Mouse (Mus musculus): ENCODE results near the gene Rmnd5b. TPM values are rescaled to one million over a fixed set of nuclear protein-coding genes. Genes with fewer than 3 reads are reported as not detected.
A peak's percentile ranks its signal among the peaks of the same experiment; 100 is the strongest.

Gene Rmnd5b
- total and polyA plus RNA-seq, 3 experiments: 15.7 to 28.0 (median 27.6) TPM

DNA sequence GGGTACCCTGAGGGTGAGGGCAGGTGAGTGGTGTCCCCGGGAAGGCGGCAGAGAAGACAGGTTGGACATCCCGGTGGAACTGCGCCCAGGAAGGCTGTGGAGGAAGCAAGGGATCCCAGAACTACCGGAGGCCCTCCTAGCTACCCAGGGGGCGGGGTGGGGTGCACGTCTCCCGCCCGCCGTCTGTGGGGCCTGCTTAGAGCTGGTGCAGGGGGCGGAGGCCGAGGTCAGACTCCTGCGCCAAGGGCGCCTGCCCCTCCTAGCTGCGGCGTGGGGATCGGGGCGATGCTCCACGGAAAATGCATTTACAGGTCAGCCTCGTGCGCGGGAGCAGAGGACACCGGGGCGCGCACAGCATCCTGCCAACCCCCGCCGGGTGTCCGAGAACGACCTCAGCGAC lies 14.6 kb upstream of the Rmnd5b start:
- no peak for DNase-seq (ENCODE audit: low spot score)
- H3K36me3 ChIP-seq (replicated peaks): no peaks in the 10 kb centered on the region
- peaks cover 16% of the 10 kb centered on the region for H3K4me1 ChIP-seq (ENCODE audit: insufficient read depth, low read depth, low read length)
- no peak for ATAC-seq (ENCODE audit: extremely low read depth, insufficient number of reproducible peaks, low FRiP score, poor library complexity, severe bottlenecking)
- TF ChIP-seq TAL1 (conservative IDR thresholded peaks at IDR 0.05; ENCODE audit: low read depth, low read length): no peak
- TF ChIP-seq POLR2AphosphoS5 (IDR thresholded peaks at IDR 0.05; ENCODE audit: insufficient replicate concordance, low read depth, low read length): no peak
- TF ChIP-seq CTCF (IDR thresholded peaks at IDR 0.05; ENCODE audit: low read depth, low read length): no peak
- TF ChIP-seq GATA2 (IDR thresholded peaks at IDR 0.05; ENCODE audit: borderline replicate concordance, low read depth, low read length): no peak
- no peak for TF ChIP-seq GATA1 (IDR thresholded peaks at IDR 0.05; ENCODE audit: borderline replicate concordance, low read length)
- H3K27me3 ChIP-seq (ENCODE audit: insufficient read depth, low read length): peaks cover 81% of the 10 kb centered on the region
- H3K9me3 ChIP-seq (replicated peaks): peaks cover 9% of the 10 kb centered on the region
- H3K4me3 ChIP-seq (ENCODE audit: low read depth, low read length): peak overlapping the region; percentile 59; the same call in 1 of the 2 replicates

DNA sequence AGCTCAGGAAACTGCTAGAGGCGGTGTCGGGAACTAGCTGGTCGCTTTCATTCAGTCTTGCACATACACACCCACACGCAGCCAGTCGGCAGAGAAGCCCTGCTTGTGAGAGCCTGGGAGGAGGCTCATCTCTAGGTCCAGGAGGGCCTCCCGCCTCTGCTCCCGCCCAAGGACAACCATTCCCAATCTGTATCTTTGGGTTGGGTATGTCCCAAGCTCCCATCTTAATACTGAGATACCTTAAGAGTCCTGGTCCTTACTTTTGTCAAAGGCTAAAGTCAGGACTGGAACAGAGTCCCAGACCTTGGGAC lies 14.1 kb upstream of the Rmnd5b start:
- no peak for TF ChIP-seq TAL1 (conservative IDR thresholded peaks at IDR 0.05; ENCODE audit: low read depth, low read length)
- TF ChIP-seq POLR2AphosphoS5 (IDR thresholded peaks at IDR 0.05; ENCODE audit: insufficient replicate concordance, low read depth, low read length): no peak
- TF ChIP-seq GATA1 (IDR thresholded peaks at IDR 0.05; ENCODE audit: borderline replicate concordance, low read length): no peak
- no peak for TF ChIP-seq CTCF (IDR thresholded peaks at IDR 0.05; ENCODE audit: low read depth, low read length)
- TF ChIP-seq GATA2 (IDR thresholded peaks at IDR 0.05; ENCODE audit: borderline replicate concordance, low read depth, low read length): no peak
- no peak for ATAC-seq (ENCODE audit: extremely low read depth, insufficient number of reproducible peaks, low FRiP score, poor library complexity, severe bottlenecking)
- H3K9me3 ChIP-seq (replicated peaks): peaks cover 9% of the 10 kb centered on the region
- peaks cover 16% of the 10 kb centered on the region for H3K4me1 ChIP-seq (ENCODE audit: insufficient read depth, low read depth, low read length)
- H3K4me3 ChIP-seq (ENCODE audit: low read depth, low read length): peak overlapping the region; percentile 59; the same call in 1 of the 2 replicates
- DNase-seq (ENCODE audit: low spot score): no peak
- H3K36me3 ChIP-seq (replicated peaks): no peaks in the 10 kb centered on the region
- H3K27me3 ChIP-seq (ENCODE audit: insufficient read depth, low read length): peaks cover 81% of the 10 kb centered on the region

- no peak for ATAC-seq (ENCODE audit: extremely low read depth, insufficient number of reproducible peaks, low FRiP score, poor library complexity, severe bottlenecking)
- no peak for DNase-seq (ENCODE audit: low spot score)
- Histone ChIP-seq H3K36me3 (replicated peaks) (no peaks in the 10 kb centered on the region), H3K4me1 (ENCODE audit: insufficient read depth, low read depth, low read length) (peaks cover 16% of the 10 kb centered on the region), H3K4me3 (ENCODE audit: low read depth, low read length) (no peak overlapping the region), H3K27me3 (ENCODE audit: insufficient read depth, low read length) (peaks cover 81% of the 10 kb centered on the region), H3K9me3 (replicated peaks) (peaks cover 9% of the 10 kb centered on the region)
- no peak for TF ChIP-seq TAL1 (conservative IDR thresholded peaks at IDR 0.05; ENCODE audit: low read depth, low read length)
- no peak for TF ChIP-seq CTCF (IDR thresholded peaks at IDR 0.05; ENCODE audit: low read depth, low read length)
- TF ChIP-seq POLR2AphosphoS5 (IDR thresholded peaks at IDR 0.05; ENCODE audit: insufficient replicate concordance, low read depth, low read length): no peak
- no peak for TF ChIP-seq GATA2 (IDR thresholded peaks at IDR 0.05; ENCODE audit: borderline replicate concordance, low read depth, low read length)
- no peak for TF ChIP-seq GATA1 (IDR thresholded peaks at IDR 0.05; ENCODE audit: borderline replicate concordance, low read length)
Observed at GRCm38 (mm10) chr11:51649111-51649888, 13.6 kb upstream of the Rmnd5b start.

GRCm38 (mm10) chr11:51648566-51648965 lies 12.9 kb upstream of the Rmnd5b start:
- TF ChIP-seq CTCF (IDR thresholded peaks at IDR 0.05; ENCODE audit: low read depth, low read length) (no peak), GATA1 (IDR thresholded peaks at IDR 0.05; ENCODE audit: borderline replicate concordance, low read length) (no peak), POLR2AphosphoS5 (IDR thresholded peaks at IDR 0.05; ENCODE audit: insufficient replicate concordance, low read depth, low read length) (no peak), GATA2 (IDR thresholded peaks at IDR 0.05; ENCODE audit: borderline replicate concordance, low read depth, low read length) (no peak), TAL1 (conservative IDR thresholded peaks at IDR 0.05; ENCODE audit: low read depth, low read length) (no peak)
- peaks cover 82% of the 10 kb centered on the region for H3K27me3 ChIP-seq (ENCODE audit: insufficient read depth, low read length)
- H3K9me3 ChIP-seq (replicated peaks): peaks cover 9% of the 10 kb centered on the region
- H3K36me3 ChIP-seq (replicated peaks): no peaks in the 10 kb centered on the region
- no peak for ATAC-seq (ENCODE audit: extremely low read depth, insufficient number of reproducible peaks, low FRiP score, poor library complexity, severe bottlenecking)
- DNase-seq (ENCODE audit: low spot score): no peak
- peaks cover 23% of the 10 kb centered on the region for H3K4me1 ChIP-seq (ENCODE audit: insufficient read depth, low read depth, low read length)
- H3K4me3 ChIP-seq (ENCODE audit: low read depth, low read length): no peak overlapping the region

DNA sequence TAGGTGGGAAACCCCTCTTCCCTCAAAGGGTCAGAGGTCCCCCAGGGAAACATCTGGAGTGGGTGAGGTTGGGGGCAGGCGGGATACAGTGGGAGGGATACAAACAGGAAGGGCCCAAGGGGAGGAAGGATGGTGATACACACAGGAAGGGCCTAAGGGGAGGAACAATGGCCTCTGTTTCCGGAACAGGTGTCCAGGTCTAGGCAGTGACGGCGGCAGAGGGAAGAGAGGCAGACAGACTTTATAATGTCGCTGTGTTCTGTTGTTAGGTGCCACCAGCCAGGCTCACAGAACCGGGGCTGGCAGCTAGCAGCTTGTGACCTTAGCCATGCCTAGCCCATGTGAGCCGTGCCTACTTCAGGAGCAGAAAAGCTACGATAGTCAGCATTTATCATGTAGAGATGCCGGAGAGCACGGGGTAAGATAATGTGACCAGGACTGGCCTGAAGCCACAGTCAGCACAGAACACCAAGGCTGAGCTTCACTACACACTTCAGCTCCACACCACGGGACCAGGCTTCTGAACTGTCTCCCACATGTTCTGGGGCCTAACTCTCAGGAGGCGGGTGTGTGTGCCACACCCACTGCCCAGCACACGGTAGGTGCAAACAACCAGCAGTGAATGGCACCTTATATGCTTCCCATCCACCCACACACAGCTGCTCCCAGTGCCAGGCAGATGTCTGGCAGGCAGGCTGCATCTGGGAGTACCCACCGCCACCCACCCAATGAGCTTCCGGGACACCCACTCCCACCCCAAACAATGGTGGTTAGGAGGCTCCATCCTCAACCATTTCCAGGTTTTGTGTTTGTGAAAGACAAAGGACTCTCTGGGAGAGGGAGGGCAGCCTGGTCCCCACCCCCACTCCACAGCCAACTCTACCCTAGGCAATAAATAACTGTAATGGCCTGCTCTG lies 11.3 kb upstream of the Rmnd5b start:
- DNase-seq (ENCODE audit: low spot score) (no peak), ATAC-seq (ENCODE audit: extremely low read depth, insufficient number of reproducible peaks, low FRiP score, poor library complexity, severe bottlenecking) (no peak)
- TF ChIP-seq TAL1 (conservative IDR thresholded peaks at IDR 0.05; ENCODE audit: low read depth, low read length) (no peak), GATA1 (IDR thresholded peaks at IDR 0.05; ENCODE audit: borderline replicate concordance, low read length) (no peak), GATA2 (IDR thresholded peaks at IDR 0.05; ENCODE audit: borderline replicate concordance, low read depth, low read length) (no peak), POLR2AphosphoS5 (IDR thresholded peaks at IDR 0.05; ENCODE audit: insufficient replicate concordance, low read depth, low read length) (no peak), CTCF (IDR thresholded peaks at IDR 0.05; ENCODE audit: low read depth, low read length) (no peak)
- Histone ChIP-seq H3K27me3 (ENCODE audit: insufficient read depth, low read length) (peaks cover 84% of the 10 kb centered on the region), H3K36me3 (replicated peaks) (no peaks in the 10 kb centered on the region), H3K4me1 (ENCODE audit: insufficient read depth, low read depth, low read length) (peaks cover 30% of the 10 kb centered on the region), H3K4me3 (ENCODE audit: low read depth, low read length) (no peak overlapping the region), H3K9me3 (replicated peaks) (peaks cover 9% of the 10 kb centered on the region)

- H3K27me3 ChIP-seq (ENCODE audit: insufficient read depth, low read length): peaks cover 88% of the 10 kb centered on the region
- no peak for TF ChIP-seq GATA1 (IDR thresholded peaks at IDR 0.05; ENCODE audit: borderline replicate concordance, low read length)
- no peak for TF ChIP-seq TAL1 (conservative IDR thresholded peaks at IDR 0.05; ENCODE audit: low read depth, low read length)
- no peak for TF ChIP-seq POLR2AphosphoS5 (IDR thresholded peaks at IDR 0.05; ENCODE audit: insufficient replicate concordance, low read depth, low read length)
- no peak for TF ChIP-seq CTCF (IDR thresholded peaks at IDR 0.05; ENCODE audit: low read depth, low read length)
- no peak for TF ChIP-seq GATA2 (IDR thresholded peaks at IDR 0.05; ENCODE audit: borderline replicate concordance, low read depth, low read length)
- peaks cover 30% of the 10 kb centered on the region for H3K4me1 ChIP-seq (ENCODE audit: insufficient read depth, low read depth, low read length)
- no peak for DNase-seq (ENCODE audit: low spot score)
- H3K4me3 ChIP-seq (ENCODE audit: low read depth, low read length): no peak overlapping the region
- no peak for ATAC-seq (ENCODE audit: extremely low read depth, insufficient number of reproducible peaks, low FRiP score, poor library complexity, severe bottlenecking)
- H3K9me3 ChIP-seq (replicated peaks): peaks cover 9% of the 10 kb centered on the region
- no peaks in the 10 kb centered on the region for H3K36me3 ChIP-seq (replicated peaks)
Observed at GRCm38 (mm10) chr11:51646245-51646644, 10.5 kb upstream of the Rmnd5b start.

Measured in G1E (cell line).